Mouse (Mus musculus) myocyte (in vitro differentiated cells): ENCODE results near the gene Tpst2.

Experiments used
- CEBPB ChIP-seq: IDR thresholded peaks from 2 replicates; pipeline ENCODE4 v1.6.1; 2011; ENCODE audit warnings: mild to moderate bottlenecking, moderate library complexity; ENCODE audit not compliant: poor library complexity, insufficient read depth, severe bottlenecking
- E2F4 ChIP-seq: IDR thresholded peaks from one replicate; pipeline ENCODE4 v1.6.1; 2011; ENCODE audit warnings: mild to moderate bottlenecking, control low read depth, moderate library complexity; ENCODE audit not compliant: insufficient read depth
- MAX ChIP-seq: IDR thresholded peaks from one replicate; pipeline ENCODE4 v1.6.1; 2011; ENCODE audit warnings: low read depth, mild to moderate bottlenecking, control low read depth
- MYOD1 ChIP-seq, 3 experiments: IDR thresholded peaks; one replicate each; pipeline ENCODE4 v1.6.1; 2011; ENCODE audit warnings: control low read depth in 2 of 3, low read depth in 2 of 3, mild to moderate bottlenecking in 2 of 3, moderate library complexity in 1 of 3; ENCODE audit not compliant: insufficient read length in 2 of 3, control insufficient read depth in 1 of 3
- POLR2A ChIP-seq: IDR thresholded peaks from one replicate; pipeline ENCODE4 v1.6.1; 2011; ENCODE audit warnings: low read depth, mild to moderate bottlenecking, control low read depth, moderate library complexity; ENCODE audit not compliant: insufficient read length
- SRF ChIP-seq: IDR thresholded peaks from one replicate; pipeline ENCODE4 v1.6.1; 2011; ENCODE audit warnings: low read depth; ENCODE audit not compliant: control insufficient read depth, insufficient read length
- TCF12 ChIP-seq: IDR thresholded peaks from one replicate; pipeline ENCODE4 v1.6.1; 2011; ENCODE audit warnings: mild to moderate bottlenecking, control low read depth; ENCODE audit not compliant: poor library complexity, insufficient read depth, severe bottlenecking
- USF1 ChIP-seq: IDR thresholded peaks from one replicate; pipeline ENCODE4 v1.6.1; 2011; ENCODE audit warnings: low read depth, mild to moderate bottlenecking, control low read depth, moderate library complexity

DNA sequence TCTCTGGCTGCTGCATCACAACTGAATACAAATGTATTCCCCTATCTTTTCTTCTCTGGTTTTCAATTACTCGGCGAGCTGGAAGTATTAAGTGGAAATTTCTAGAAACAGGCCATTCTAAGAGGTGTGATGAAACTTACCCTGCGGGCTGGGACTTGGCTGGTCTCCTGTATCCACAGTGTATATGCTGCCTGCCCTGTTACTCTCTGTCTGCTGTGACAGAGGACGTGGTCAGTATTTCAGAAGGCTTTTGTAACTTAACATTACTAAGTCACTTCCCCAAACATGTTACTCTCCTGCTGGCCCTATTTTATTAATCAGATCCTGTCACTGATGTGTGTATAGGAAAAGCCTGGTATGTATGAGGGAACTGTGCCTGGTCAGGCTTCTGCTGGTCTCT, 5.2 kb downstream of the Tpst2 start:
- TF ChIP-seq POLR2A (no peak), E2F4 (no peak), CEBPB (no peak), MYOD1 (IDR thresholded peaks at IDR 0.05; ENCODE audit: control insufficient read depth in 1 of 3, insufficient read length in 2 of 3, low read depth in 2 of 3) (no peak), MAX (no peak), TCF12 (no peak), USF1 (no peak), SRF (no peak)
